Mouse (Mus musculus): Measurements from ENCODE around the gene Pnpla7. TPM values are rescaled to one million over a fixed set of nuclear protein-coding genes. Genes with fewer than 3 reads are reported as not detected.

Pnpla7 gene
- polyA plus RNA-seq, 1 experiment, result 6.4 TPM

DNA sequence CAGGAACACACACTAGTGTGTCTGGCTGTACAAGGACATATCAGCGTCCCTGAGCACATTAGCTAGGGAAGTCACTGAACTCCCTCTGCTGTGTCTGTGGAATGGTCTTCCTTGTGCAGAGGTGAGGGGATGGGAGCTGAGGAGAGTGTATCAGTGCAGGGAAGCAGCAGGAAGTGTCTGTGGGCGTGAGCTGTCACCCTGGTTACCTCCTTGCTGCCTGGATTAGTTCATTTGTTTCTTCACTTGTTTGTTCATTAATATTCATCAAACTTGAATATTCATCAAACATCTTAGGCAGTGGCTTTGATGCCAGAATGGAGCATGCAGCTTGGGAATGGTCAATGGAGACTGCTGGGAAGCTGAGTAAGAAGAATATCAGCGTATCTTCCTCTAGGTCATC is 123.9 kb downstream of the Pnpla7 start:
- DNase-seq (ENCODE audit: low read depth), result peak; percentile 75
- TF ChIP-seq POLR2A (IDR thresholded peaks at IDR 0.05; ENCODE audit: borderline replicate concordance, extremely low read depth, insufficient read depth, insufficient read length, poor library complexity, severe bottlenecking) (no peak), CTCF (IDR thresholded peaks at IDR 0.05; ENCODE audit: borderline replicate concordance, extremely low read depth, insufficient read depth, insufficient read length) (no peak)

Other genes starting within 250 kb of the Pnpla7 start
- 80.2 and 100 TPM in 2 replicates for gene Cacna1b, start 212.9 kb upstream of the Pnpla7 start, polyA plus RNA-seq (2012; rRNA removed)
- 146 and 147 TPM in 2 replicates for gene Ehmt1, start 56.4 kb upstream of the Pnpla7 start, polyA plus RNA-seq (2012; rRNA removed)
- gene Arrdc1, start 40.8 kb upstream of the Pnpla7 start, polyA plus RNA-seq (2012; rRNA removed), result 53.1 and 82.3 TPM in 2 replicates
- gene Zmynd19, start 26.2 kb upstream of the Pnpla7 start, polyA plus RNA-seq (2012; rRNA removed), result 38.4 and 43.1 TPM in 2 replicates
- 39.8 and 46.4 TPM in 2 replicates for gene Dph7, start 13.6 kb upstream of the Pnpla7 start, polyA plus RNA-seq (2012; rRNA removed)
- 83.9 and 115 TPM in 2 replicates for gene Mrpl41, start 935 bp upstream of the Pnpla7 start, polyA plus RNA-seq (2012; rRNA removed)
- 194 and 297 TPM in 2 replicates for gene Nsmf, start 78.3 kb downstream of the Pnpla7 start, polyA plus RNA-seq (2012; rRNA removed)
- gene Entpd8, start 104.3 kb downstream of the Pnpla7 start, polyA plus RNA-seq (2012; rRNA removed), result 0.11 and 0.18 TPM in 2 replicates
- gene Noxa1, start 119.1 kb downstream of the Pnpla7 start, polyA plus RNA-seq (2012; rRNA removed), result 0.04 TPM in 2 replicates
- 50.0 and 58.5 TPM in 2 replicates for gene Nrarp, start 204.7 kb downstream of the Pnpla7 start, polyA plus RNA-seq (2012; rRNA removed)
- gene Tor4a, start 220.9 kb downstream of the Pnpla7 start, polyA plus RNA-seq (2012; rRNA removed), result 1.9 and 2.0 TPM in 2 replicates
- gene Nelfb, start 235.5 kb downstream of the Pnpla7 start, polyA plus RNA-seq (2012; rRNA removed), result 78.9 and 91.3 TPM in 2 replicates
- not detected in 2 replicates for gene Stpg3, start 238.6 kb downstream of the Pnpla7 start, polyA plus RNA-seq (2012; rRNA removed)
- gene Fam166a, start 242.7 kb downstream of the Pnpla7 start, polyA plus RNA-seq (2012; rRNA removed), result 0.10 and 0.14 TPM in 2 replicates
- gene Tubb4b, start 248.7 kb downstream of the Pnpla7 start, polyA plus RNA-seq (2012; rRNA removed), result 449 and 524 TPM in 2 replicates

All from brain, embryonic 14.5 days (tissue).